Mouse (Mus musculus): Measurements from ENCODE around the gene Faf1.
A peak's percentile ranks its signal among the peaks of the same experiment; 100 is the strongest.

The Faf1 gene

GRCm38 (mm10) chr4:109793072-109793471 lies 116.7 kb downstream of the Faf1 start:
- DNase-seq: no peak

GRCm38 (mm10) chr4:109797511-109798182 lies 121.3 kb downstream of the Faf1 start:
- DNase-seq: no peak

GRCm38 (mm10) chr4:109806408-109806807 lies 130.0 kb downstream of the Faf1 start:
- no peak for DNase-seq

- no peak for DNase-seq
These were observed 138.8 kb downstream of the Faf1 start for GRCm38 (mm10) chr4:109815161-109815560.

- DNase-seq: no peak
These were observed 139.2 kb downstream of the Faf1 start for GRCm38 (mm10) chr4:109815592-109815991.

- DNase-seq: no peak
These were observed 143.1 kb downstream of the Faf1 start for GRCm38 (mm10) chr4:109819455-109819854.

- no peak for DNase-seq
These were observed 153.4 kb downstream of the Faf1 start for GRCm38 (mm10) chr4:109829800-109830199.

- no peak for DNase-seq
These were observed 181.5 kb downstream of the Faf1 start for GRCm38 (mm10) chr4:109857851-109858250.

GRCm38 (mm10) chr4:109858571-109859392 lies 182.4 kb downstream of the Faf1 start:
- DNase-seq: no peak

GRCm38 (mm10) chr4:109859401-109859800 lies 183.0 kb downstream of the Faf1 start:
- no peak for DNase-seq

- no peak for DNase-seq
These were observed 183.9 kb downstream of the Faf1 start for GRCm38 (mm10) chr4:109860256-109860655.

- DNase-seq: no peak
These were observed 185.9 kb downstream of the Faf1 start for GRCm38 (mm10) chr4:109862271-109862670.

- no peak for DNase-seq
These were observed 186.6 kb downstream of the Faf1 start for GRCm38 (mm10) chr4:109863021-109863420.

- peak in 1 of 2 experiments; percentile 4 for DNase-seq
These were observed 192.6 kb downstream of the Faf1 start for GRCm38 (mm10) chr4:109868897-109869484.

- DNase-seq: no peak
These were observed 207.9 kb downstream of the Faf1 start for GRCm38 (mm10) chr4:109884333-109884732.

- DNase-seq: no peak
These were observed 211.5 kb downstream of the Faf1 start for GRCm38 (mm10) chr4:109887856-109888357.

- DNase-seq: no peak
These were observed 221.6 kb downstream of the Faf1 start for GRCm38 (mm10) chr4:109897810-109898566.

GRCm38 (mm10) chr4:109901076-109901475 lies 224.7 kb downstream of the Faf1 start:
- DNase-seq: no peak

- no peak for DNase-seq
These were observed 228.1 kb downstream of the Faf1 start for GRCm38 (mm10) chr4:109904487-109904886.

GRCm38 (mm10) chr4:109929058-109929457 lies 252.7 kb downstream of the Faf1 start:
- DNase-seq: peak in 1 of 2 experiments; percentile 3

GRCm38 (mm10) chr4:109930445-109930844 lies 254.1 kb downstream of the Faf1 start:
- no peak for DNase-seq

- DNase-seq: no peak
These were observed 254.5 kb downstream of the Faf1 start for GRCm38 (mm10) chr4:109930935-109931334.

GRCm38 (mm10) chr4:109936557-109936956 lies 260.2 kb downstream of the Faf1 start:
- DNase-seq: no peak

Data from kidney, adult 8-10 months (tissue).